Mouse (Mus musculus): ENCODE measurements around the gene Mif4gd.

The Mif4gd gene

DNA sequence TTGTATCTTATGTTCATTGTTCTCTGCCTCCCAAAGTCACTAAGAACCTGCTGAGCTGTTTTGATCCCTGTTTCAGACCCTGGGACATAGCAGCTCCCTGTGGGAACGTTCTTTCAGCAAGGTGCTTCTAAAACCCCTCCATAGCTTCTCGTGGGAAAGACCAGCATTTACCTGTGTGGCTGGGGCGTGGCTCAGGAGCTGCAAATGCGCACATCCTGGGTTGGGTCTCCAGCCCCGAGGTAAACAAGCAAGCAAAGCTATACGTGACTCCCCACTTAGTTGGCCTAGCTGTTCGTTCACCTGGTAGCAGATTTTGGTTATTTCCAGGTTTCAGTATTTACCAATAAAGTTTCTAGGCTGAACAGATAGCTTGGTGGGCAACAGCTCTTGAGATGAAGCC is 19.5 kb upstream of the Mif4gd start:
- DNase-seq, result no peak

DNA sequence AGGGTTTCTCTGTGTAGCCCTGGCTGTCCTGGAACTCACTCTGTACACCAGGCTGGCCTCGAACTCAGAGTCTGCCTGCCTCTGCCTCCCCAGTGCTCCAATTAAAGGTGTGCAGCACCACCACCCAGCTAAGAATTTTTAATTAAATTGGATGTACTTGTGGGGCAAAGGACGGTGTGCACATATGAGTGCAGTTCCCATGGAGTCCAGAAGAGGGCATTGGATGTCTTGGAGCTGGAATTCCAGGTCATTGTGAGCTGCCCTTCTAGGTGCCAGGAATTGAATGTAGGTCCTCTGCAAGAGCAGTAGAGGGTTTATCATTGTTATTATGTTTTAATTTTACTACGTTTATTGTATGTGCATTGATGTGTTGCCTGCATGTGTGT is 18.7 kb upstream of the Mif4gd start:
- DNase-seq, result peak in 1 of 2 experiments; percentile 41

- DNase-seq, result no peak
Measured at GRCm38 (mm10) chr11:115630532-115631504, 18.0 kb upstream of the Mif4gd start.

- no peak for DNase-seq
Measured at GRCm38 (mm10) chr11:115629734-115630531, 17.2 kb upstream of the Mif4gd start.

GRCm38 (mm10) chr11:115628465-115629101 is 15.8 kb upstream of the Mif4gd start:
- no peak for DNase-seq

DNA sequence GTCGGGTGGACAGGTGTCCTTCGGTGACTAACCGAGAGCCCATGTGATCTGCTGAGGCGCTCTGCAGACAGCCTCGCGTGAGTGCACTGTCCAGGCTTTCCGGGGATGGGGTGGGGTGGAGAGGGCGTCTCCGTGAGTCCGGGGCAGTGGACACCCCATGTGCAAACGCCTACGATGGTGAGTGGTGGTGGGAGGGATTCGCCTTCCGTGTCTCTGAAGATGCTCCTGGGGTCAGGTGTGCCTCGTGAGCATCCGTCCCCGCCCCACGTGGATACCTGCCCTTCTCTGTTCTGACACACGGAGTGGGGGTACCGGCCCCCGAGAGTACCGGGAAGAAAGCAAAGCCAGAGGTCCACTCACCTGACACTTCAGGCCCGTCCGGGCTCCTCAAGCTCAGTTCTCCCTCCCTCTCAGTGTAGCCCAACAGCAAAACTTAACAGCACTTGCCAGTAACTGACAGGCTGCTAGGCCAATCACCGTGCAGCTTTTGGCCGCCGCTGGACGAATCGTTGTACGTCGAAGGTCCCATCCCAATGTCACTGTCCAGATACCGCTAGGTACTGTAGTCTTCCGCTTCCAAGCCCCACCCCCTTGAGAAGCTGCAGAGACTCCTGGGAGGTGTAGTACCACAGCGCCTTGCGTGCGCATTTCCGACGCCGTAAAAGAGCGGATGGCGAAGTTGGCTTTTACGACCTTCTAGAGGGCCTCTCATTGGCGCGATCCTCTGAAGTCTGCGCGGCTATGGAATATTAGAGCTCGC is 15.1 kb upstream of the Mif4gd start, which contains the start of gene Slc25a19:
TSS of gene Slc25a19 (minus strand) at position 591 of the 760 bp plus-strand sequence.
- DNase-seq, result peak; percentile 97 to 98

DNA sequence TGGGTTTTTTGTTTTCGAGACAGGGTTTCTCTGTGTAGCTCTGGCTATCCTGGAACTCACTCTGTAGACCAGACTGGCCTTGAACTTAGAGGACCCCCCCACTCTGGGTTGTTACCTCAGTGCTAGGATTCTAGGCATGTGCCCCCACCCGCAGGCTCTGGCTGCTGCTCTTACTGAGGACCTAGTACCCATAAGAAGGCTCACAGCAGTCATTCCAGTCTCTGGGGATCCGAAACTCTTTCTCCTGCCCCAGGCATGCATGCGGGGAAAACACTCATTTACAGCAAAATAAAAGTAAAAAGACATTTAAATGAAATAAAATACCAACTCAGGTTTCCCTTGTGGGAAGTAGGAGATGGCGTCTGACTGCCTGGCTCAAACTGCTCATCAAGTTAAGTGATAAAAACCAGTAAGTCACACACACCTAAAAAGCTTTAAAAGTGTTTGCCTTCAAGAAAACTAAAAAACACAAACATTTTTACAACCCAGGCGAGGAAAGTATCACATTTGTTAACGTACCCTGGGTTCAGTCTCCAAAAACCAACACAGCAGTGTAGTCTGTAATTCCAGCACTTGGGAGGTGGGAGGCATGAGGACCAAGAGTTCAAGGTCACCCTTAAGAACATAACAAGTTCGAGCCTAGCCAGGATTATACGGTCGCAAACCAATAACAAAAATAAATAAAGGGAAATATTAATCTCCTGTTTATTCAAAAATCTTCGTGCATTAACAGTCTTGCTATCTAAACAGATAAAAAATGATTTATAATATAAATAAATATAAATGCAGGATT is 14.3 kb upstream of the Mif4gd start:
- DNase-seq, result no peak

DNA sequence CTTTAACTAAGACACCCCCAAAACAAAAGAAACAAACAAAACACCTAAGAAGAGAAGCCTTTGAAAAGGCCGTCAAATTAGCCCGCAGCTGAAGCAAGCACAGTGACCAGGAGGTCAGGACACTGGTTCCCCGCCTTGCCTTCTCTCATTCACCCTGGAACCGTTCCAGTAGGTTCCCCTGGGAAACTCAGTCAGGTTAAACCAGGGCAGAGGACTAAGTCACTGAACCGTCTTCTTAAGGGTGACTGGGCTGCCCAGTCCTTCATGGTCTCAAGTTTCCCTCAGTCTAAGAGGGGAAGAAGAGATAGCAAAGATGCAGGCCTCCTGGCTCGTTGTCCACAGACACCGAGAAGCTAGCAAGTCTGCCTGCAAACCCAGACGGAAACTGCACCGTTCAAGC is 13.1 kb upstream of the Mif4gd start:
- DNase-seq, result no peak

GRCm38 (mm10) chr11:115623487-115624070 is 10.8 kb upstream of the Mif4gd start:
- DNase-seq, result no peak

- DNase-seq, result no peak
Measured at GRCm38 (mm10) chr11:115619949-115620348, 7.2 kb upstream of the Mif4gd start.

DNA sequence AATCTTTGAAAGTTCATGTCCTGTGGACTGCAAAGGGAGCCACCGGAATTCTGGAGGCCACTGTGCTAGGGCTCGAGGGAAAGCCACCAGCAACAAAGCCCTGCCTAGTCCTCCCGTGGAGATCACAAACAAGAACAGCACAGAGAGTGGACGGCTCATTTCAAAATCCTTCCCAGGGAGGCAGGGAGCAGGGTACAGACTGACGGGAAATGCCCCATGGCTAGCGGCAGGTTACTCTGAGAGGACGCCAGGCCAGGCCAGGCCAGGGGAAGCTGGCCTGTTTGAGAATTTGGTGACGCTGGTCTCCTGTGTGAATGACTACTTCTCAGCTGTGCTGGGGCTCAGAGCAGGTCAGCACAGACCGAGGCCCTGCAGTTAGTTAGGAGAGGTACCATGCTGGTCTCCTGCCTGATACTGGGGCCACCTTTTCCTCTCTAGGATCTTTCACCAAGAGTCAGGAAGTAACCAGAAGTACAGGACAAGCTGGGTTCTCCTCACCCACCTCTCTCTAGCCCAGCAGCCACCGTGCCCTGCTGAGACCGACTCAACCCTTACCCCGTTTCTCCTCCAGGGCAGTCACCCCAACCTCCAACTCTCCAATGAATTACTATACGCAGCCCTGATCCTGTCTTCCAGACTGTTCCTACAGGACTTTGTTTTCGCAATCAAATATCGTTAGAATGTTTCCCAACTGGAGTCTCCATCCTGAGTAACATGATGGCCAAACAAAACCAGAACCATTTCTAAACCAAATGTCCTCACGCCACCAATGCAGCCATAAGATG is 6.2 kb upstream of the Mif4gd start:
- no peak for DNase-seq

- DNase-seq, result no peak
Measured at GRCm38 (mm10) chr11:115618001-115618400, 5.2 kb upstream of the Mif4gd start.

DNA sequence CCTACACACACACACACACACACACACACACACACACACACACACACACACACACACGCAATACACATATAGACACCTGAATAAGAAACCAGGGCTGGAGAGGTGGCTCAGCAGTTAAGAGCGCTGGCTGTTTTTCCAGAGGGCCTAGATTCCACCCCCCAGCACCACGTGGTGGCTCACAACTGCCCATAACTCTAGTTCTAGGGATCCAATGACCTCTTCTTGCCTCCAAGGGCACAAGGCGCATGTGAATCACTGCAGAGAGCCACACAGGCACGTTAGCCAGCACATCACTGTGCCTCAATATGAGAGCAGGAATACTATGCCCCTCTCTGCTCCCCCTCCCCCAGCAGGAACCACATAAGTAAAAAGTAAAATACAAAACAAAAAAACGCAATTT is 4.1 kb upstream of the Mif4gd start:
- no peak for DNase-seq

DNA sequence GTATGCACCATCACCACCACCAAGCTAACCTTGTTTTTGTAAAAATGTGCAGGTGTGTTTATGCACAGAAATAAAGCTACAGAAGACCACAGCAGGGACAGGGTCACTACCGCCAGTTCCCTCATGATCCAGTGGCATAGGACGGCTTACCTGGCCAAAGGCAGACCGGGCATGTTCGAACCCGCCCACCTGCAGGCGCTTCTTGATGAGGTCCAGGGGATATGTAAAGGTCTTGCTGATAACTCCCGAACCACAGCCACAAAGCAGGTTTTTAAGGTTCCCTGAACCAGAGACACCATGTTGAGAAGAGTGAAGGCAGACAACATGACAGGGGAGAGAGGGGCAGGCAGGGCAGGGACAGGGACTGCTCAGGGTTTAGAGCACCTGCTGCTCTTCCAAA is 3.6 kb upstream of the Mif4gd start:
- DNase-seq, result no peak

DNA sequence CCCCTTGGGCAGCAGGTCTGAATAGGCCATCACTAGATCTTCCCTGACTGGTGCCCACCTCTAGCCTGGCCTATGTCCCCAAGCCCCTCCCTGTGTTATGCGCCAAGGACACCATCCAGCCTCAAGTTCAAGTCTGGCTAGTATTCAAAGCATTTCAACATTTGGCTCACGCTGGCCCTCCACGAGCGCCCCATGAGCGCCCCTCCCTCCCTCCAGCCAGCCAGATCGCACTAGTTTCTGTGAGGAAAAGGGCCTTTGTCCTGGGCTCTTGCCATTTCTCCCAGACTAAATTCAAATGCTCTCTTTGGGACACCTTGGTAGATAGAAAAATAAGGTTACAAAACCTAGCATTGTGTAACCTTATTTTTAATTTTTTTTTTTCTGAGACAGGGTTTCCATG is 3.1 kb upstream of the Mif4gd start:
- no peak for DNase-seq

GRCm38 (mm10) chr11:115615108-115615825 is 2.5 kb upstream of the Mif4gd start:
- DNase-seq, result no peak

DNA sequence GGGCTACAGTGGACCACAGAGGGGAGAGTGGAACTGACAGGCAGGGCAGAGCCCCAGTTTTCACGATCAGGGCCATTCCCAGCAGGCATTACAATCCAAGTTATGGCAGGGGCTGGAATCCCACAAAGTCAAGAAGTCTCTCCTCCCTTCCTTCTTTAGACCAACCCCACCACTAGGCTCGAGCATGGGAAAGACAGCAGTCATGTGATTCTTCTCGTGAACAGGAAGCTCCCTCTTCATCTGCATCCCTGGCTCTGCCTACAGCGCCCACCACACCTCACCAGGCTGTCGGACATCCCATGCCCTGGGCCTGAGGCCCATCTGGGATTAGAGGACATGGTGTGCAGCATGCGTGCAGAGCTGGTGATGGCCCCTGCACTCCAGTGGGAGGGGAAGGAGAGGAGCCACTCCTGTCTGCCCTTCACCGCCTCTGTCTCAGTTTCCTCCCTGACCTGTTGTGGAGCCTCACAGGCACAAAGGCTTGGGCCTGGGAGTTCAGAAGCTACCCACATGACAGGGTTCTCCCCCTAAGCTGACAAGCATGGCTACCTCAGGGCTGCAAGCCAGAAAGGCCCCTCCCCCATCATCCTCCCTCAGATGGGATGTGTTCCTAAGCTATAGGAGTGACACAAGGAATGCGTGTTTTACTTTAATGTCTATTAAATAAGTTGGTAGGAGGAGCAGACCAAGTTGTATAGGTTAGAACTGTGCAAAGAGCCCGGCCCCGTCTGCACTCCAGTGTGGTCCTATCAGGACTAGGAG is 1.8 kb upstream of the Mif4gd start:
- no peak for DNase-seq

- DNase-seq, result peak in 1 of 2 experiments; percentile 58
Measured at GRCm38 (mm10) chr11:115613138-115613945, 573 bp upstream of the Mif4gd start.

All from thymus, postnatal 36 days (tissue).